In genomic region chr11:40394864-40395266, GRCm38 (mm10) we compare ENCODE assay signal across 12 mouse cellular contexts.
DNase-seq lines count a peak whose midpoint lies in the region; ATAC-seq lines count a peak whose summit lies in the region.
"Had no signal": no experiment of that assay in that cellular context is flagged by ENCODE, and none has a peak within 500 bp of the region (broad histone marks: within the 10 kb centered on the region; RNA-seq: fewer than 3 reads in every experiment).

No protein-coding gene starts in this region.

- no peak overlapping the region for H3K4me3 ChIP-seq in embryonic facial prominence, embryonic 12.5 days
- no peak overlapping the region for H3K4me3 ChIP-seq in hindbrain, embryonic 12.5 days
- H3K4me3 ChIP-seq in midbrain, embryonic 12.5 days: no peak overlapping the region

- peak overlapping the region; percentile 65; the same call in 1 of the 2 replicates for H3K27ac ChIP-seq in embryonic facial prominence, embryonic 12.5 days
- H3K27ac ChIP-seq in hindbrain, embryonic 12.5 days: peak overlapping the region; percentile 57; the same call in 1 of the 2 replicates
- H3K27ac ChIP-seq in midbrain, embryonic 12.5 days (replicated peaks): peak overlapping the region; percentile 63; the same call in 1 of the 2 replicates

- no peaks in the 10 kb centered on the region for H3K36me3 ChIP-seq in embryonic facial prominence, embryonic 12.5 days
- no peaks in the 10 kb centered on the region for H3K36me3 ChIP-seq in hindbrain, embryonic 12.5 days
- H3K36me3 ChIP-seq in midbrain, embryonic 12.5 days: no peaks in the 10 kb centered on the region

- H3K27me3 ChIP-seq in embryonic facial prominence, embryonic 12.5 days: no peaks in the 10 kb centered on the region
- no peaks in the 10 kb centered on the region for H3K27me3 ChIP-seq in hindbrain, embryonic 12.5 days
- H3K27me3 ChIP-seq in midbrain, embryonic 12.5 days: no peaks in the 10 kb centered on the region

- 46% methylated on average over 7 of the region's 7 CpGs for WGBS in embryonic facial prominence, embryonic 12.5 days
- 25% methylated on average over 7 of the region's 7 CpGs for WGBS in hindbrain, embryonic 12.5 days
- 35% methylated on average over 7 of the region's 7 CpGs for WGBS in midbrain, embryonic 12.5 days

- no peaks in the 10 kb centered on the region for H3K9me3 ChIP-seq in embryonic facial prominence, embryonic 12.5 days
- H3K9me3 ChIP-seq in hindbrain, embryonic 12.5 days (replicated peaks): no peaks in the 10 kb centered on the region
- H3K9me3 ChIP-seq in midbrain, embryonic 12.5 days: no peaks in the 10 kb centered on the region

- H3K4me1 ChIP-seq in embryonic facial prominence, embryonic 12.5 days: 0 out of 2 replicates have a peak, but pooled peaks cover 4% of the 10 kb centered on the region
- H3K4me1 ChIP-seq in hindbrain, embryonic 12.5 days: peaks cover 19% of the 10 kb centered on the region
- peaks cover 11% of the 10 kb centered on the region; the same call in 1 of the 2 replicates for H3K4me1 ChIP-seq in midbrain, embryonic 12.5 days

- ATAC-seq in embryonic facial prominence, embryonic 12.5 days (ENCODE audit: insufficient number of reproducible peaks, insufficient read depth, low FRiP score, low TSS enrichment): no peak
- ATAC-seq in hindbrain, embryonic 12.5 days (ENCODE audit: low FRiP score): peak; percentile 55; the same call in 1 of the 2 replicates
- ATAC-seq in midbrain, embryonic 12.5 days (ENCODE audit: low FRiP score, low read depth): 0 out of 2 replicates have a peak, but pooled peaks have one; percentile 32

- no peak overlapping the region for H3K4me2 ChIP-seq in embryonic facial prominence, embryonic 12.5 days (replicated peaks)
- H3K4me2 ChIP-seq in hindbrain, embryonic 12.5 days (replicated peaks): no peak overlapping the region
- no peak overlapping the region for H3K4me2 ChIP-seq in midbrain, embryonic 12.5 days (replicated peaks)
- H3K4me2 ChIP-seq: liver, embryonic 11.5 days had no signal

- DNase-seq in brain, adult 2 months (ENCODE audit: low read depth, low spot score): peak; percentile 23
- no peak for DNase-seq in spleen, adult 18-20 months
- DNase-seq in cerebellum, postnatal 4 days (ENCODE audit: low spot score in 2 of 2): no peak
- no peak for DNase-seq in cerebellum, adult 9-10 months
- DNase-seq: cerebellum, adult 9-11 months; gastrocnemius, postnatal 10 days; heart, postnatal 14 days; kidney, postnatal 14 days had no signal

- H3K9ac ChIP-seq in embryonic facial prominence, embryonic 12.5 days: no peak overlapping the region
- no peak overlapping the region for H3K9ac ChIP-seq in hindbrain, embryonic 12.5 days
- no peak overlapping the region for H3K9ac ChIP-seq in midbrain, embryonic 12.5 days (replicated peaks)
